Mouse (Mus musculus): ENCODE data around the gene Myom3. TPM values are rescaled to one million over a fixed set of nuclear protein-coding genes. Genes with fewer than 3 reads are reported as not detected.

Myom3 gene
- total and polyA plus RNA-seq, 3 experiments, result not detected

DNA sequence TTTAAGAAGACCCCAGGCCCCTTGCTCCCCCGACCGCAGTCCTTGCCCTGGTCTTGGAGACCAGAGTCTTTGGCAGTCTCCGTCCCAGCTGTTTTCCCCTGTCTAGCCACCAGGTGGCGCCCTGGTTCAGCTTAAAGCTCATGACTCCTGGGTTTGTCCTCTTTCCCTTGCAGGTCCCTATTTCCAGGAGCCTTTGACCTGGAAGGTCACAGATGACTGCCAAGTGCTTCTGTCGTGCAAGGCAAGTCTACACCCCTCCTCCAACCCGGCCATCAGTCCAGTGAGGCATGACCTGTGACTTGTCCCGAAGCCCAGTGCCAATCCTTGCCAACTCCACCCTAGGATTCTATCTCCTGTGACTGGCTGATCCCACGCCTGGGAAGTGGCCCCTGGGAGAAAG, 42.0 kb downstream of the Myom3 start:
- no peaks in the 10 kb centered on the region for H3K9me3 ChIP-seq (replicated peaks; ENCODE audit: insufficient read depth, low read length)

GRCm38 (mm10) chr4:135803299-135803698, 43.8 kb downstream of the Myom3 start:
- Histone ChIP-seq H3K9me3 (replicated peaks; ENCODE audit: insufficient read depth, low read length) (no peaks in the 10 kb centered on the region), H3K4me1 (ENCODE audit: control insufficient read depth in 1 of 2, insufficient read depth in 2 of 2, low read length in 2 of 2) (no peaks in the 10 kb centered on the region), H3K4me3 (ENCODE audit: control insufficient read depth in 1 of 2, insufficient read depth in 1 of 2, low read depth in 2 of 2, low read length in 2 of 2) (no peak overlapping the region), H3K27ac (ENCODE audit: control insufficient read depth, low read depth, low read length) (no peak overlapping the region), H3K9ac (ENCODE audit: control insufficient read depth, low read depth, low read length, poor library complexity, severe bottlenecking) (no peak overlapping the region), H3K36me3 (ENCODE audit: control insufficient read depth in 1 of 2, insufficient read depth in 2 of 2, low read length in 2 of 2) (no peaks in the 10 kb centered on the region), H3K79me2 (ENCODE audit: control insufficient read depth, insufficient read depth, low read length, poor library complexity) (no peaks in the 10 kb centered on the region), H3K27me3 (ENCODE audit: control insufficient read depth in 1 of 2, insufficient read depth in 2 of 2, low read length in 2 of 2) (no peaks in the 10 kb centered on the region)
- DNase-seq (ENCODE audit: low read depth, low spot score), result peak; percentile 46
- 0 out of 2 replicates have a peak, but pooled peaks have one; percentile 4 for TF ChIP-seq ZC3H11A (IDR thresholded peaks at IDR 0.05; ENCODE audit: low read depth, low read length)
- TF ChIP-seq HCFC1 (IDR thresholded peaks at IDR 0.05; ENCODE audit: low read depth, low read length), result no peak
- TF ChIP-seq TAL1 (IDR thresholded peaks at IDR 0.05; ENCODE audit: low read length), result no peak
- no peak for TF ChIP-seq BHLHE40 (IDR thresholded peaks at IDR 0.05; ENCODE audit: borderline replicate concordance, low read depth, low read length)
- TF ChIP-seq GABPA (IDR thresholded peaks at IDR 0.05; ENCODE audit: low read depth, low read length), result no peak
- TF ChIP-seq CTCF (IDR thresholded peaks at IDR 0.05 in 2 of 3, conservative IDR thresholded peaks at IDR 0.05 in 1 of 3; ENCODE audit: control insufficient read depth in 1 of 3, insufficient read depth in 1 of 3, low read depth in 2 of 3, low read length in 3 of 3, poor library complexity in 1 of 3, severe bottlenecking in 1 of 3), result peak; percentile 49 to 51 (median 50)
- no peak for TF ChIP-seq ZNF384 (IDR thresholded peaks at IDR 0.05; ENCODE audit: low read depth, low read length)
- no peak for TF ChIP-seq E2F4 (IDR thresholded peaks at IDR 0.05; ENCODE audit: borderline replicate concordance, low read depth, low read length)
- TF ChIP-seq SMC3 (IDR thresholded peaks at IDR 0.05; ENCODE audit: low read depth, low read length), result peak; percentile 34; the same call in 1 of the 2 replicates
- TF ChIP-seq EP300 (IDR thresholded peaks at IDR 0.05; ENCODE audit: low read depth in 1 of 2, low read length in 2 of 2), result no peak
- no peak for TF ChIP-seq UBTF (IDR thresholded peaks at IDR 0.05; ENCODE audit: borderline replicate concordance, insufficient read depth, low read depth, low read length)
- no peak for TF ChIP-seq ZMIZ1 (IDR thresholded peaks at IDR 0.05; ENCODE audit: low read depth, low read length)

More for the DNA sequence above, 42.0 kb downstream of the Myom3 start:
- H3K27ac ChIP-seq (ENCODE audit: control insufficient read depth, low read depth, low read length), result no peak overlapping the region
- no peaks in the 10 kb centered on the region for H3K79me2 ChIP-seq (ENCODE audit: control insufficient read depth, insufficient read depth, low read length, poor library complexity)
- H3K4me3 ChIP-seq (ENCODE audit: control insufficient read depth in 1 of 2, insufficient read depth in 1 of 2, low read depth in 2 of 2, low read length in 2 of 2), result no peak overlapping the region
- peak; percentile 79 for DNase-seq (ENCODE audit: low read depth, low spot score)
- TF ChIP-seq MYC (IDR thresholded peaks at IDR 0.05; ENCODE audit: low read depth, low read length), result no peak
- TF ChIP-seq NELFE (IDR thresholded peaks at IDR 0.05; ENCODE audit: low read depth, low read length), result no peak
- peak; percentile 96 for TF ChIP-seq SMC3 (IDR thresholded peaks at IDR 0.05; ENCODE audit: low read depth, low read length)
- peak; percentile 94 for TF ChIP-seq ZC3H11A (IDR thresholded peaks at IDR 0.05; ENCODE audit: low read depth, low read length)
- no peak for TF ChIP-seq MAZ (IDR thresholded peaks at IDR 0.05; ENCODE audit: low read depth, low read length)
- 0 out of 2 replicates have a peak, but pooled peaks have one; percentile 20 for TF ChIP-seq TCF12 (IDR thresholded peaks at IDR 0.05; ENCODE audit: low read depth, low read length)
- TF ChIP-seq MXI1 (IDR thresholded peaks at IDR 0.05; ENCODE audit: low read depth, low read length), result no peak
- TF ChIP-seq SIN3A (IDR thresholded peaks at IDR 0.05; ENCODE audit: low read length), result no peak
- TF ChIP-seq RAD21 (IDR thresholded peaks at IDR 0.05; ENCODE audit: low read depth, low read length), result peak; percentile 94
- no peak for TF ChIP-seq EP300 (IDR thresholded peaks at IDR 0.05; ENCODE audit: low read depth in 1 of 2, low read length in 2 of 2)
- 0 out of 2 replicates have a peak, but pooled peaks have one; percentile 3 for TF ChIP-seq ELF1 (IDR thresholded peaks at IDR 0.05; ENCODE audit: low read depth, low read length)
- peak; percentile 80 to 95 (median 95) for TF ChIP-seq CTCF (IDR thresholded peaks at IDR 0.05 in 2 of 3, conservative IDR thresholded peaks at IDR 0.05 in 1 of 3; ENCODE audit: control insufficient read depth in 1 of 3, insufficient read depth in 1 of 3, low read depth in 2 of 3, low read length in 3 of 3, poor library complexity in 1 of 3, severe bottlenecking in 1 of 3)
- H3K36me3 ChIP-seq (ENCODE audit: control insufficient read depth in 1 of 2, insufficient read depth in 2 of 2, low read length in 2 of 2), result no peaks in the 10 kb centered on the region
- H3K9ac ChIP-seq (ENCODE audit: control insufficient read depth, low read depth, low read length, poor library complexity, severe bottlenecking), result no peak overlapping the region
- H3K4me1 ChIP-seq (ENCODE audit: control insufficient read depth in 1 of 2, insufficient read depth in 2 of 2, low read length in 2 of 2), result no peaks in the 10 kb centered on the region
- no peaks in the 10 kb centered on the region for H3K27me3 ChIP-seq (ENCODE audit: control insufficient read depth in 1 of 2, insufficient read depth in 2 of 2, low read length in 2 of 2)
